Mouse (Mus musculus) E14TG2a.4 (cell line): ENCODE data around the gene Prss42.

Experiments
- CTCF ChIP-seq: conservative IDR thresholded peaks from 2 replicates; pipeline ENCODE4 v1.5.1; 2014; ENCODE audit warnings: low read length
- POU5F1 ChIP-seq: IDR thresholded peaks from 2 replicates; pipeline ENCODE4 v1.6.1; 2014; ENCODE audit warnings: low read length, borderline replicate concordance

GRCm38 (mm10) chr9:110849162-110849561 lies 51.2 kb downstream of the Prss42 start:
- TF ChIP-seq CTCF (no peak), POU5F1 (no peak)
